Mouse (Mus musculus) stomach, postnatal 0 days (tissue): Measurements from ENCODE around the gene Cacybp. TPM values are rescaled to one million over a fixed set of nuclear protein-coding genes. Genes with fewer than 3 reads are reported as not detected.

Experiments used
- ATAC-seq: fragments of 200-750 bp; cut with Nextera tagmentation; 2 replicates; pipeline ENCODE4 v1.8.0; 2017; ENCODE audit not compliant: low FRiP score, low TSS enrichment
- DNase-seq: peaks from one replicate; pipeline ENCODE4 v3.0.0-alpha.2; 2016; ENCODE audit warnings: low spot score
- H3K27ac ChIP-seq: fragments of 300-500 bp; sonication (generic); replicated peaks from 2 replicates; pipeline ENCODE4 v1.5.1; 2014; ENCODE audit warnings: mild to moderate bottlenecking, control low read depth
- H3K27me3 ChIP-seq: fragments of 300-500 bp; sonication (generic); 2 replicates; pipeline ENCODE4 v1.6.1; 2014; ENCODE audit warnings: low read length; ENCODE audit not compliant: control insufficient read depth, insufficient read depth
- H3K36me3 ChIP-seq: fragments of 300-500 bp; sonication (generic); 2 replicates; pipeline ENCODE4 v1.6.1; 2014; ENCODE audit warnings: low read length, mixed read lengths; ENCODE audit not compliant: control insufficient read depth, insufficient read depth
- H3K4me1 ChIP-seq: fragments of 300-500 bp; sonication (generic); replicated peaks from 2 replicates; pipeline ENCODE4 v1.6.1; 2014; ENCODE audit warnings: antibody characterized with exemption; ENCODE audit not compliant: control insufficient read depth, insufficient read depth
- H3K4me2 ChIP-seq: fragments of 300-500 bp; sonication (generic); replicated peaks from 2 replicates; pipeline ENCODE4 v1.6.1; 2014; ENCODE audit warnings: low read depth, mild to moderate bottlenecking, control low read depth, moderate library complexity
- H3K4me3 ChIP-seq: fragments of 300-500 bp; sonication (generic); 2 replicates; pipeline ENCODE4 v1.5.1; 2014; ENCODE audit warnings: low read depth, low read length, control low read depth
- H3K9ac ChIP-seq: fragments of 300-500 bp; sonication (generic); 2 replicates; pipeline ENCODE4 v1.6.1; 2014; ENCODE audit warnings: mild to moderate bottlenecking, low read length, control low read depth, mixed read lengths
- H3K9me3 ChIP-seq: fragments of 300-500 bp; sonication (generic); 2 replicates; pipeline ENCODE4 v1.6.1; 2016; ENCODE audit warnings: low read length; ENCODE audit not compliant: control insufficient read depth
- CTCF ChIP-seq: IDR thresholded peaks from 2 replicates; pipeline ENCODE4 v1.5.1; 2016; ENCODE audit warnings: antibody characterized with exemption, low read depth, mild to moderate bottlenecking, moderate library complexity
- EP300 ChIP-seq: optimal IDR thresholded peaks from 2 replicates; pipeline ENCODE3; 2016; ENCODE audit warnings: antibody characterized with exemption
- WGBS: fragments of 180-500 bp; shearing (Covaris S2); extraction: QIAGEN DNeasy Blood & Tissue Kit; methylation state at CpG from one replicate; pipeline ENCODE4 v1.1.7; 2014; 5-methylcytosine and 5-hydroxymethylcytosine counted together
- polyA plus RNA-seq: library from polyadenylated mRNA; unstranded; fragments of >200 nt; fragmentation: Nextera tagmentation; extraction: Ambion mirVana; gene quantifications from 2 replicates; pipeline ENCODE4 v1.2.1, GENCODE M21; 2015

Cacybp gene
- polyA plus RNA-seq, 1 experiment from 2014 or later = 119 TPM

DNA sequence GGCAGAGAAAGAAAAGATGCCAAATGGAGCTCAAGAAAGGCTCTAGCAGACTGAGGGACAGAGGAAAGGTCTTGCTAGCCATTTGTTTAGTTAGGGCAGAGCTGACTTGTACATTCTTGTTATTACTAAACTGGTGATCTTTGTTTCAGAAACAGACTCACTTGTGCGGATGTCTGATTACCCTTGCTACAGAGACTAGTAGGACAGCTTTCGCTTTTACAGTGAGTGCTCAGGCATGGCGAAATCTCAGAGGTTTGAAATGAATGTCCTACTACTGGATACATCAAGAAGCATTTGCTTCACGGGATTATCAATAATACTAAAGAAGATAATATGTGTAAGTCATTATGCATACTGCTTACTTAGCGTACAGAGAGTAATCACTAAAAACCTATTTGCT is 32.0 kb upstream of the Cacybp start:
- DNase-seq (no peak), ATAC-seq (no peak)
- WGBS = 80% methylated on average over 5 of the region's 5 CpGs
- H3K9me3 ChIP-seq = no peaks in the 10 kb centered on the region
- no peaks in the 10 kb centered on the region for H3K27me3 ChIP-seq
- no peaks in the 10 kb centered on the region for H3K36me3 ChIP-seq
- TF ChIP-seq CTCF = no peak
- TF ChIP-seq EP300 = no peak
- no peak overlapping the region for H3K27ac ChIP-seq
- H3K9ac ChIP-seq = no peak overlapping the region
- H3K4me2 ChIP-seq = no peak overlapping the region
- no peaks in the 10 kb centered on the region for H3K4me1 ChIP-seq
- H3K4me3 ChIP-seq = no peak overlapping the region

- TF ChIP-seq EP300 (no peak), CTCF (no peak)
- DNase-seq (no peak), ATAC-seq (no peak)
- Histone ChIP-seq H3K36me3 (no peaks in the 10 kb centered on the region), H3K9ac (no peak overlapping the region), H3K27me3 (no peaks in the 10 kb centered on the region), H3K4me1 (no peaks in the 10 kb centered on the region), H3K4me2 (no peak overlapping the region), H3K27ac (no peak overlapping the region), H3K4me3 (no peak overlapping the region), H3K9me3 (no peaks in the 10 kb centered on the region)
- WGBS = 94% methylated on average over 2 of the region's 2 CpGs
Measured at GRCm38 (mm10) chr1:160240091-160240490, 27.4 kb upstream of the Cacybp start.

- DNase-seq = no peak
- no peak for ATAC-seq
- H3K9ac ChIP-seq = no peak overlapping the region
- H3K4me3 ChIP-seq = no peak overlapping the region
- H3K4me2 ChIP-seq = no peak overlapping the region
- TF ChIP-seq CTCF = no peak; the same call in 1 of the 2 replicates
- TF ChIP-seq EP300 = no peak
- 96% methylated on average over 1 of the region's 1 CpGs for WGBS
- H3K27me3 ChIP-seq = no peaks in the 10 kb centered on the region
- H3K9me3 ChIP-seq = no peaks in the 10 kb centered on the region
- no peaks in the 10 kb centered on the region for H3K36me3 ChIP-seq
- H3K4me1 ChIP-seq = no peaks in the 10 kb centered on the region
- H3K27ac ChIP-seq = no peak overlapping the region
Measured at GRCm38 (mm10) chr1:160238852-160239443, 26.3 kb upstream of the Cacybp start.

DNA sequence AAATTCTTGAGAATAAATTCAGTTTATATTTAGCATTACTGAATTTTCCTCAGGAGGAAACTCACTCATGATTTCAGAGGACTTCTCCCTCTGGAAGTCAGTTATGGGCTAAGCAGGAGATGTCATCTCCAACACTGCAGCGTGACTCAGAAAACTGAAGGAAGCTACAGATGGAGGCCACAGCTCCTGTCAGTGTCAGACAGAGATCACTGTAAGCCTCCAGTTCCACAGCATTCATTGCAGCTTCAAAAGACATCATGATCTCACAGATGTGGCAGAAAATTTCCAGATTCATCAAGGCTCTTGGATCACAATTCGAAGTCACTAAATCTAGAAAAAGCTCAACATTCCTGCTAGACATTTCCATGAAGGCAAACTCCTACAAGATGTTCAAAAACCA is 25.3 kb upstream of the Cacybp start:
- Histone ChIP-seq H3K4me2 (no peak overlapping the region), H3K9ac (no peak overlapping the region), H3K4me3 (no peak overlapping the region), H3K4me1 (no peaks in the 10 kb centered on the region), H3K27ac (no peak overlapping the region), H3K27me3 (no peaks in the 10 kb centered on the region), H3K9me3 (no peaks in the 10 kb centered on the region), H3K36me3 (no peaks in the 10 kb centered on the region)
- no peak for DNase-seq
- 93% methylated on average over 2 of the region's 2 CpGs for WGBS
- ATAC-seq = no peak
- TF ChIP-seq EP300 = no peak
- no peak for TF ChIP-seq CTCF

DNA sequence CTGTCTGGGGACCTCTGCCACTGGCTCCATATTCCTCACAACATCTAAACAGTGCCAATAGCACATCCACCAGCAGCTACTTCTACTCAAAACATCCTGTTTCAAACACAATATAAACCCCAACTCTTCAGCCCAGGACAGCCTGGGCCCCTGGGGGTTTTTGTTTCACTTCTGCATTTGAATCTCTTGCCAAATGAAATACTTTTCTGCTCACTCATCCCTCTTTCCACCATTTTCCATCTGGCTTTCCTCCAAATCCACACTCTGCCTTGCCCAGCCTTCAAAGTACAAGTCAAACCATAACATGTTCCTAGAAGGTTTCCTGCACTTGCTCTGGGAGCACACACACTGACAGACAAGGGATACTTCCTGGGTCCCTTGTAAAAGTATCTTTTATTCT is 21.2 kb upstream of the Cacybp start:
- no peaks in the 10 kb centered on the region for H3K9me3 ChIP-seq
- no peaks in the 10 kb centered on the region for H3K4me1 ChIP-seq
- TF ChIP-seq CTCF (no peak), EP300 (no peak)
- no peak overlapping the region; the same call in 1 of the 2 replicates for H3K27ac ChIP-seq
- H3K27me3 ChIP-seq = no peaks in the 10 kb centered on the region
- H3K9ac ChIP-seq = no peak overlapping the region
- DNase-seq (no peak), ATAC-seq (peak; percentile 59; the same call in 1 of the 2 replicates)
- no peak overlapping the region for H3K4me2 ChIP-seq
- no peaks in the 10 kb centered on the region for H3K36me3 ChIP-seq
- H3K4me3 ChIP-seq = no peak overlapping the region

DNA sequence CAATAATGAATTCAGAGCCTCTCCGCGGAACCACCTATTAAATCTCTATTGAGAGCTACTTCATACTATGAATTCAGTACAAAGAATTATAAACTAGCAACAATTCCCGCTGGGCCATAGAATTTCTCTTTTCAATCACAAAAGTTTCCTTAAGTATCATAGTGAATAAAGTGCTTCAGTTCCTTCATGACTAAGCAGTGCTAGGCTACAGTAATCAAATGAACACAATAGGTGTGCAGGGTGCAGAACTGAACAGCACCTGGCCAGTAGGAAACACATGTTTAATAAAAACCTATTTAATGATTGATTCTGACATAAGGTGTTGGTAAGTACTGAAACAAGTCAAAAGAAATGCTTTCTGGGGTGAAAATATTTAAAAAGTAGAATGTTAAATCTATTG is 19.4 kb upstream of the Cacybp start:
- ATAC-seq (no peak), DNase-seq (no peak)
- no peak overlapping the region for H3K4me2 ChIP-seq
- H3K27me3 ChIP-seq = no peaks in the 10 kb centered on the region
- H3K4me1 ChIP-seq = no peaks in the 10 kb centered on the region
- no peak overlapping the region for H3K4me3 ChIP-seq
- no peak overlapping the region for H3K9ac ChIP-seq
- no peaks in the 10 kb centered on the region for H3K36me3 ChIP-seq
- no peaks in the 10 kb centered on the region for H3K9me3 ChIP-seq
- no peak for TF ChIP-seq CTCF
- TF ChIP-seq EP300 = no peak
- 89% methylated on average over 3 of the region's 3 CpGs for WGBS
- no peak overlapping the region for H3K27ac ChIP-seq
